In genomic region chr13:9342696-9343095, GRCm38 (mm10) we compare ENCODE assay signal across 25 mouse cellular contexts.
DNase-seq lines count a peak whose midpoint lies in the region; ATAC-seq and TF ChIP-seq lines count a peak whose summit lies in the region.
"Had no signal": no experiment of that assay in that cellular context is flagged by ENCODE, and none has a peak within 500 bp of the region (broad histone marks: within the 10 kb centered on the region; RNA-seq: fewer than 3 reads in every experiment).

No protein-coding gene starts in this region.

- no peak overlapping the region for H3K9ac ChIP-seq in liver, adult 2 months (ENCODE audit: low read depth, low read length)
- H3K9ac ChIP-seq in liver, embryonic 12.5 days: no peak overlapping the region
- no peak overlapping the region for H3K9ac ChIP-seq in lung, embryonic 14.5 days
- H3K9ac ChIP-seq in forebrain, embryonic 14.5 days (ENCODE audit: low read length): no peak overlapping the region
- no peak overlapping the region for H3K9ac ChIP-seq in midbrain, postnatal 0 days (replicated peaks; ENCODE audit: low read length, poor library complexity, severe bottlenecking)
- H3K9ac ChIP-seq: forebrain, embryonic 13.5 days; forebrain, postnatal 0 days; heart, embryonic 12.5 days; heart, embryonic 15.5 days; hindbrain, embryonic 13.5 days had no signal

- no peak overlapping the region for H3K4me3 ChIP-seq in liver, adult 2 months (ENCODE audit: insufficient read depth, low read depth, low read length)
- H3K4me3 ChIP-seq in liver, embryonic 12.5 days: no peak overlapping the region
- no peak overlapping the region for H3K4me3 ChIP-seq in lung, embryonic 14.5 days (ENCODE audit: low read depth, low read length)
- H3K4me3 ChIP-seq in forebrain, embryonic 14.5 days (ENCODE audit: low read depth, low read length): no peak overlapping the region
- no peak overlapping the region for H3K4me3 ChIP-seq in midbrain, postnatal 0 days (ENCODE audit: low read depth, low read length)
- H3K4me3 ChIP-seq: forebrain, embryonic 10.5 days; forebrain, embryonic 13.5 days; heart, embryonic 12.5 days; heart, embryonic 15.5 days; hindbrain, embryonic 10.5 days; hindbrain, embryonic 13.5 days had no signal

- H3K79me2 ChIP-seq in liver, adult 2 months (ENCODE audit: control insufficient read depth, insufficient read depth, low read length): peaks cover 8% of the 10 kb centered on the region; the same call in 1 of the 2 replicates

- no peaks in the 10 kb centered on the region for H3K9me3 ChIP-seq in liver, embryonic 12.5 days (replicated peaks)
- no peaks in the 10 kb centered on the region for H3K9me3 ChIP-seq in lung, embryonic 14.5 days (ENCODE audit: low read depth, low read length)
- H3K9me3 ChIP-seq in forebrain, embryonic 14.5 days (replicated peaks; ENCODE audit: control insufficient read depth, low read length): no peaks in the 10 kb centered on the region
- H3K9me3 ChIP-seq in midbrain, postnatal 0 days (ENCODE audit: low read length): no peaks in the 10 kb centered on the region
- H3K9me3 ChIP-seq: forebrain, embryonic 10.5 days; forebrain, embryonic 13.5 days; G1E; heart, embryonic 12.5 days; heart, embryonic 15.5 days; hindbrain, embryonic 10.5 days; hindbrain, embryonic 13.5 days had no signal

- no peak for ATAC-seq in liver, embryonic 12.5 days
- ATAC-seq in lung, embryonic 14.5 days (ENCODE audit: insufficient read depth): no peak
- no peak for ATAC-seq in forebrain, embryonic 14.5 days
- no peak for ATAC-seq in midbrain, postnatal 0 days (ENCODE audit: low FRiP score)
- ATAC-seq: forebrain, embryonic 13.5 days; forebrain, postnatal 0 days; hindbrain, embryonic 16.5 days had no signal

- WGBS in liver, adult 2 months: 21% methylated on average over 1 of the region's 1 CpGs
- 60% methylated on average over 1 of the region's 1 CpGs for WGBS in liver, embryonic 12.5 days (ENCODE audit: insufficient replicate concordance)
- WGBS in lung, embryonic 14.5 days: 84% methylated on average over 1 of the region's 1 CpGs
- 87% methylated on average over 1 of the region's 1 CpGs for WGBS in forebrain, embryonic 14.5 days
- WGBS in midbrain, postnatal 0 days: 100% methylated on average over 1 of the region's 1 CpGs

- TF ChIP-seq CTCF in liver, adult 2 months (IDR thresholded peaks at IDR 0.05; ENCODE audit: low read depth, low read length): no peak
- TF ChIP-seq CTCF in lung, embryonic 14.5 days (IDR thresholded peaks at IDR 0.05; ENCODE audit: low read depth): no peak
- TF ChIP-seq CTCF in midbrain, postnatal 0 days (IDR thresholded peaks at IDR 0.05): no peak

- no peaks in the 10 kb centered on the region for H3K36me3 ChIP-seq in liver, adult 2 months (ENCODE audit: control insufficient read depth, insufficient read depth, low read length)
- no peaks in the 10 kb centered on the region for H3K36me3 ChIP-seq in liver, embryonic 12.5 days
- H3K36me3 ChIP-seq in lung, embryonic 14.5 days (ENCODE audit: insufficient read depth): no peaks in the 10 kb centered on the region
- H3K36me3 ChIP-seq in forebrain, embryonic 14.5 days (ENCODE audit: control insufficient read depth, insufficient read depth, low read length): no peaks in the 10 kb centered on the region
- no peaks in the 10 kb centered on the region for H3K36me3 ChIP-seq in midbrain, postnatal 0 days (ENCODE audit: insufficient read depth, low read length)
- H3K36me3 ChIP-seq: forebrain, embryonic 10.5 days; G1E; heart, embryonic 12.5 days; heart, embryonic 15.5 days; hindbrain, embryonic 10.5 days; hindbrain, embryonic 13.5 days had no signal

- TF ChIP-seq POLR2A in liver, adult 2 months (IDR thresholded peaks at IDR 0.05; ENCODE audit: extremely low read depth, insufficient read depth, low read length): no peak

- H3K4me1 ChIP-seq in liver, adult 2 months (ENCODE audit: control insufficient read depth, insufficient read depth, low read length): no peaks in the 10 kb centered on the region; the same call in 1 of the 2 replicates
- H3K4me1 ChIP-seq in liver, embryonic 12.5 days: no peaks in the 10 kb centered on the region
- H3K4me1 ChIP-seq in lung, embryonic 14.5 days (ENCODE audit: insufficient read depth): no peaks in the 10 kb centered on the region
- no peaks in the 10 kb centered on the region for H3K4me1 ChIP-seq in forebrain, embryonic 14.5 days (ENCODE audit: control insufficient read depth, insufficient read depth, low read length)
- no peaks in the 10 kb centered on the region for H3K4me1 ChIP-seq in midbrain, postnatal 0 days (ENCODE audit: insufficient read depth, low read length)
- H3K4me1 ChIP-seq: forebrain, embryonic 10.5 days; forebrain, embryonic 13.5 days; heart, embryonic 12.5 days; heart, embryonic 15.5 days; hindbrain, embryonic 10.5 days; hindbrain, embryonic 13.5 days had no signal

- DNase-seq in liver, adult 2 months (ENCODE audit: extremely low read depth, low read depth, low spot score): peak; percentile 69
- DNase-seq in lung, embryonic 14.5 days: peak; percentile 9
- DNase-seq in lung, postnatal 14 days: peak; percentile 31
- DNase-seq in layer of hippocampus, postnatal 10 days (ENCODE audit: low spot score in 2 of 2): no peak
- no peak for DNase-seq in forebrain, embryonic 14.5 days (ENCODE audit: low spot score)
- DNase-seq in midbrain, postnatal 0 days (ENCODE audit: low spot score): no peak
- DNase-seq: adrenal gland, postnatal 10 days; B cell, adult 2 months; cerebellum, adult 18-20 months; cerebellum, adult 9-10 months; forebrain, postnatal 0 days; gastrocnemius, postnatal 25 days; heart, adult 18-20 months; heart, postnatal 10 days; heart, postnatal 36 days had no signal

- H3K27me3 ChIP-seq in liver, adult 2 months (ENCODE audit: control insufficient read depth, insufficient read depth, low read length): no peaks in the 10 kb centered on the region
- no peaks in the 10 kb centered on the region for H3K27me3 ChIP-seq in liver, embryonic 12.5 days (replicated peaks)
- no peaks in the 10 kb centered on the region for H3K27me3 ChIP-seq in lung, embryonic 14.5 days (ENCODE audit: insufficient read depth, low read length)
- no peaks in the 10 kb centered on the region for H3K27me3 ChIP-seq in forebrain, embryonic 14.5 days (replicated peaks; ENCODE audit: control insufficient read depth, insufficient read depth, low read length)
- H3K27me3 ChIP-seq in midbrain, postnatal 0 days (ENCODE audit: insufficient read depth, low read length): no peaks in the 10 kb centered on the region
- H3K27me3 ChIP-seq: CH12.LX; forebrain, embryonic 13.5 days; heart, embryonic 12.5 days; heart, embryonic 15.5 days; hindbrain, embryonic 13.5 days had no signal

- no peak overlapping the region for H3K4me2 ChIP-seq in liver, embryonic 12.5 days
- H3K4me2 ChIP-seq in lung, embryonic 14.5 days: no peak overlapping the region
- H3K4me2 ChIP-seq in forebrain, embryonic 14.5 days (ENCODE audit: low read length): no peak overlapping the region
- H3K4me2 ChIP-seq in midbrain, postnatal 0 days (ENCODE audit: low read depth, low read length, poor library complexity, severe bottlenecking): no peak overlapping the region
- H3K4me2 ChIP-seq: forebrain, embryonic 13.5 days; heart, embryonic 12.5 days; heart, embryonic 15.5 days; hindbrain, embryonic 13.5 days had no signal

- H3K27ac ChIP-seq in liver, adult 2 months (replicated peaks; ENCODE audit: insufficient read depth, low read depth, low read length): no peak overlapping the region
- no peak overlapping the region for H3K27ac ChIP-seq in liver, embryonic 12.5 days
- no peak overlapping the region for H3K27ac ChIP-seq in lung, embryonic 14.5 days (ENCODE audit: low read depth)
- H3K27ac ChIP-seq in forebrain, embryonic 14.5 days (ENCODE audit: low read depth, low read length): no peak overlapping the region
- H3K27ac ChIP-seq in midbrain, postnatal 0 days (ENCODE audit: low read depth, low read length): no peak overlapping the region
- H3K27ac ChIP-seq: forebrain, embryonic 10.5 days; forebrain, embryonic 13.5 days; heart, embryonic 15.5 days; hindbrain, embryonic 10.5 days; hindbrain, embryonic 13.5 days had no signal

Comparison
In these comparisons a context has a peak if more than half of its experiments do, and no peak if none do; other contexts are left out.
1. DNase-seq: peak in liver, adult 2 months (single experiment), lung, embryonic 14.5 days (single experiment) and lung, postnatal 14 days (single experiment); none in layer of hippocampus, postnatal 10 days (0 of 2), forebrain, embryonic 14.5 days (single experiment) and midbrain, postnatal 0 days (single experiment).